15 mouse cellular contexts compared by ENCODE assay signal in genomic region chr5:34249132-34249531, GRCm38 (mm10). TPM values are rescaled to one million over a fixed set of nuclear protein-coding genes. Genes with fewer than 3 reads are reported as not detected.
"Had no signal": no experiment of that assay in that cellular context is flagged by ENCODE, and none has a peak within 500 bp of the region (broad histone marks: within the 10 kb centered on the region; RNA-seq: fewer than 3 reads in every experiment).

No protein-coding gene starts in this region.

- H3K27me3 ChIP-seq: limb, embryonic 13.5 days; midbrain, embryonic 13.5 days; neural tube, embryonic 15.5 days had no signal

- H3K4me3 ChIP-seq: limb, embryonic 13.5 days; midbrain, embryonic 13.5 days; neural tube, embryonic 15.5 days had no signal

- H3K27ac ChIP-seq: kidney, postnatal 0 days; limb, embryonic 13.5 days; liver, embryonic 14.5 days; neural tube, embryonic 15.5 days had no signal

- H3K36me3 ChIP-seq: limb, embryonic 13.5 days; midbrain, embryonic 13.5 days; neural tube, embryonic 15.5 days had no signal

- H3K4me2 ChIP-seq: limb, embryonic 13.5 days; midbrain, embryonic 13.5 days; neural tube, embryonic 15.5 days had no signal

- DNase-seq: kidney, adult 11 months; kidney, adult 9 months; kidney, postnatal 36 days; lung, adult 2 months; lung, postnatal 36 days; right cerebral cortex, adult 18-20 months; spleen, adult 18-20 months had no signal

- H3K9ac ChIP-seq: limb, embryonic 13.5 days; liver, embryonic 14.5 days; midbrain, embryonic 13.5 days; neural tube, embryonic 15.5 days had no signal

- H3K9me3 ChIP-seq: limb, embryonic 13.5 days; midbrain, embryonic 13.5 days; neural tube, embryonic 15.5 days had no signal

- ATAC-seq: midbrain, embryonic 13.5 days had no signal

RNA-seq across cellular contexts. Expression of gene Cfap99, which starts 39.3 kb away (rescaled TPM):
- polyA plus RNA-seq: kidney, postnatal 0 days; limb, embryonic 13.5 days; liver, adult 2 months; liver, embryonic 14.5 days; midbrain, embryonic 13.5 days; neural tube, embryonic 11.5 days; neural tube, embryonic 15.5 days; stomach, embryonic 14.5 days had no signal
